ENCODE assay signal across 8 mouse cellular contexts in genomic region chr12:33045533-33046361, GRCm38 (mm10). TPM values are rescaled to one million over a fixed set of nuclear protein-coding genes. Genes with fewer than 3 reads are reported as not detected.
DNase-seq lines count a peak whose midpoint lies in the region; ATAC-seq and TF ChIP-seq lines count a peak whose summit lies in the region.

No protein-coding gene starts in this region.

- H3K4me3 ChIP-seq in lung, embryonic 14.5 days (ENCODE audit: low read depth, low read length), result no peak overlapping the region
- no peak overlapping the region for H3K4me3 ChIP-seq in forebrain, postnatal 0 days (ENCODE audit: low read depth, low read length)
- H3K4me3 ChIP-seq in liver, embryonic 12.5 days, result no peak overlapping the region

- H3K27me3 ChIP-seq in lung, embryonic 14.5 days (ENCODE audit: insufficient read depth, low read length), result no peaks in the 10 kb centered on the region
- no peaks in the 10 kb centered on the region for H3K27me3 ChIP-seq in forebrain, postnatal 0 days (ENCODE audit: insufficient read depth, low read length)
- peaks cover 3% of the 10 kb centered on the region; the same call in 1 of the 2 replicates for H3K27me3 ChIP-seq in liver, embryonic 12.5 days (replicated peaks)

- peak overlapping the region; percentile 25; the same call in 1 of the 2 replicates for H3K4me2 ChIP-seq in lung, embryonic 14.5 days
- no peak overlapping the region for H3K4me2 ChIP-seq in forebrain, postnatal 0 days (ENCODE audit: low read depth)
- 0 out of 2 replicates have a peak overlapping the region, but pooled peaks have one; percentile 16 for H3K4me2 ChIP-seq in liver, embryonic 12.5 days

- peak; percentile 76 for ATAC-seq in lung, embryonic 14.5 days (ENCODE audit: insufficient read depth)
- peak; percentile 72 for ATAC-seq in forebrain, postnatal 0 days
- ATAC-seq in liver, embryonic 12.5 days, result no peak
- ATAC-seq in erythroblast, adult 5-6 weeks (replicated peaks; ENCODE audit: low FRiP score, poor library complexity, severe bottlenecking), result no peak

- H3K9me3 ChIP-seq in lung, embryonic 14.5 days (ENCODE audit: low read depth, low read length), result no peaks in the 10 kb centered on the region
- H3K9me3 ChIP-seq in forebrain, postnatal 0 days (ENCODE audit: low read length), result no peaks in the 10 kb centered on the region
- no peaks in the 10 kb centered on the region for H3K9me3 ChIP-seq in liver, embryonic 12.5 days (replicated peaks)

- DNase-seq in lung, embryonic 14.5 days, result peak; percentile 70
- no peak for DNase-seq in lung, postnatal 14 days
- no peak for DNase-seq in forebrain, postnatal 0 days
- peak; percentile 39 for DNase-seq in retina, adult 2 months (ENCODE audit: low read depth, low spot score)
- DNase-seq in kidney, adult 18-20 months, result no peak
- no peak for DNase-seq in cerebellum, postnatal 36 days

- H3K4me1 ChIP-seq in lung, embryonic 14.5 days (ENCODE audit: insufficient read depth), result 0 out of 2 replicates have a peak, but pooled peaks cover 6% of the 10 kb centered on the region
- H3K4me1 ChIP-seq in forebrain, postnatal 0 days (ENCODE audit: insufficient read depth), result peaks cover 12% of the 10 kb centered on the region; the same call in 1 of the 2 replicates
- H3K4me1 ChIP-seq in liver, embryonic 12.5 days, result 0 out of 2 replicates have a peak, but pooled peaks cover 6% of the 10 kb centered on the region

- H3K36me3 ChIP-seq in lung, embryonic 14.5 days (ENCODE audit: insufficient read depth), result no peaks in the 10 kb centered on the region
- H3K36me3 ChIP-seq in forebrain, postnatal 0 days (ENCODE audit: insufficient read depth), result no peaks in the 10 kb centered on the region
- no peaks in the 10 kb centered on the region for H3K36me3 ChIP-seq in liver, embryonic 12.5 days

- WGBS in lung, embryonic 14.5 days, result 43% methylated on average over 16 of the region's 16 CpGs
- WGBS in forebrain, postnatal 0 days, result 37% methylated on average over 16 of the region's 16 CpGs
- WGBS in liver, embryonic 12.5 days (ENCODE audit: insufficient replicate concordance), result 47% methylated on average over 16 of the region's 16 CpGs

- H3K27ac ChIP-seq in lung, embryonic 14.5 days (ENCODE audit: low read depth), result no peak overlapping the region
- H3K27ac ChIP-seq in forebrain, postnatal 0 days (ENCODE audit: low read depth, low read length), result peak overlapping the region; percentile 40
- H3K27ac ChIP-seq in liver, embryonic 12.5 days, result no peak overlapping the region

- no peak for TF ChIP-seq CTCF in lung, embryonic 14.5 days (IDR thresholded peaks at IDR 0.05; ENCODE audit: low read depth)
- TF ChIP-seq CTCF in forebrain, postnatal 0 days (IDR thresholded peaks at IDR 0.05; ENCODE audit: low read depth), result no peak

- no peak overlapping the region; the same call in 1 of the 2 replicates for H3K9ac ChIP-seq in lung, embryonic 14.5 days
- peak overlapping the region; percentile 6; the same call in 1 of the 2 replicates for H3K9ac ChIP-seq in forebrain, postnatal 0 days
- H3K9ac ChIP-seq in liver, embryonic 12.5 days, result no peak overlapping the region

RNA-seq across cellular contexts. Expression of gene Cdhr3, which starts 46.9 kb away (rescaled TPM):
- polyA plus RNA-seq in lung, embryonic 14.5 days (2014; fragmentation: Nextera tagmentation; extraction: Ambion mirVana), result not detected in 2 replicates
- total RNA-seq in forebrain, postnatal 0 days (2014; rRNA removed), result 0.54 and 0.81 TPM in 2 replicates
- polyA plus RNA-seq in forebrain, postnatal 0 days (2015; fragmentation: Nextera tagmentation; extraction: Ambion mirVana), result 0.62 and 0.85 TPM in 2 replicates
- not detected in 2 replicates for polyA plus RNA-seq in liver, embryonic 12.5 days (2016; fragmentation: Nextera tagmentation; extraction: Ambion mirVana)
- not detected in 2 replicates for total RNA-seq in erythroblast, adult 5-6 weeks (2015; ENCODE audit: low replicate concordance)
- total RNA-seq in erythroblast, adult 5-6 weeks (2017; ENCODE audit: low replicate concordance), result 1.5 TPM in 1 of 2 replicates, not detected in the other

Comparison
In these comparisons a context has a peak if more than half of its experiments do, and no peak if none do; other contexts are left out.
1. DNase-seq: peak in lung, embryonic 14.5 days (single experiment) and retina, adult 2 months (single experiment); none in lung, postnatal 14 days (single experiment), forebrain, postnatal 0 days (single experiment), kidney, adult 18-20 months (single experiment) and cerebellum, postnatal 36 days (0 of 2).
2. ATAC-seq: peak in lung, embryonic 14.5 days (single experiment) and forebrain, postnatal 0 days (single experiment); none in liver, embryonic 12.5 days (single experiment) and erythroblast, adult 5-6 weeks (single experiment).